Comparison of ENCODE assay signal across 9 mouse cellular contexts in genomic region chr5:110232346-110232745, GRCm38 (mm10). TPM values are rescaled to one million over a fixed set of nuclear protein-coding genes. Genes with fewer than 3 reads are reported as not detected.
DNase-seq lines count a peak whose midpoint lies in the region; ATAC-seq and TF ChIP-seq lines count a peak whose summit lies in the region.
"Had no signal": no experiment of that assay in that cellular context is flagged by ENCODE, and none has a peak within 500 bp of the region (broad histone marks: within the 10 kb centered on the region; RNA-seq: fewer than 3 reads in every experiment).

No protein-coding gene starts in this region.

- H3K4me3 ChIP-seq in hindbrain, embryonic 12.5 days = no peak overlapping the region
- no peak overlapping the region for H3K4me3 ChIP-seq in hindbrain, postnatal 0 days (ENCODE audit: low read length)
- H3K4me3 ChIP-seq in CH12.LX (replicated peaks in 1 of 3; ENCODE audit: low read depth in 2 of 3, low read length in 2 of 3, poor library complexity in 1 of 3) = peak overlapping the region; percentile 93 to 98 (median 94)
- H3K4me3 ChIP-seq in embryonic facial prominence, embryonic 13.5 days = no peak overlapping the region; the same call in 1 of the 2 replicates

- dilution Hi-C loops in CH12.LX (cut with MboI; ENCODE audit: extremely low pct_ligation_motif_present, extremely low pct_unique_long_range_greater_than_20kb, low sequenced_read_pairs) = no loop called here

- H3K9ac ChIP-seq in hindbrain, embryonic 12.5 days = no peak overlapping the region
- H3K9ac ChIP-seq in hindbrain, postnatal 0 days (replicated peaks; ENCODE audit: low read length) = no peak overlapping the region
- peak overlapping the region; percentile 77; the same call in 1 of the 2 replicates for H3K9ac ChIP-seq in CH12.LX (ENCODE audit: insufficient read depth, low read depth)
- no peak overlapping the region for H3K9ac ChIP-seq in embryonic facial prominence, embryonic 13.5 days

- peaks cover 20% of the 10 kb centered on the region for H3K4me1 ChIP-seq in hindbrain, embryonic 12.5 days
- peaks cover 16% of the 10 kb centered on the region; the same call in 1 of the 2 replicates for H3K4me1 ChIP-seq in hindbrain, postnatal 0 days (ENCODE audit: insufficient read depth, low read length)
- H3K4me1 ChIP-seq in CH12.LX (ENCODE audit: control insufficient read depth in 1 of 2, insufficient read depth in 2 of 2) = peaks cover 6 to 29% of the 10 kb centered on the region in 2 experiments
- peaks cover 22% of the 10 kb centered on the region for H3K4me1 ChIP-seq in embryonic facial prominence, embryonic 13.5 days

- 87% methylated on average over 6 of the region's 6 CpGs for WGBS in hindbrain, embryonic 12.5 days
- WGBS in hindbrain, postnatal 0 days = 83% methylated on average over 6 of the region's 6 CpGs
- WGBS in embryonic facial prominence, embryonic 13.5 days = 87% methylated on average over 6 of the region's 6 CpGs

- no peak for TF ChIP-seq POLR2A in CH12.LX (IDR thresholded peaks at IDR 0.05; ENCODE audit: low read depth, low read length)

- no peak for DNase-seq in hindbrain, postnatal 0 days (ENCODE audit: low spot score)
- DNase-seq in CH12.LX (ENCODE audit: extremely low read depth) = peak; percentile 50
- peak; percentile 18 for DNase-seq in lung, postnatal 36 days
- DNase-seq in frontal cortex, postnatal 25 days (ENCODE audit: low spot score in 2 of 2) = no peak
- DNase-seq in urinary bladder, postnatal 4 days (ENCODE audit: low spot score in 2 of 2) = no peak
- no peak for DNase-seq in right cerebral cortex, adult 2 months (ENCODE audit: low spot score in 2 of 2)
- DNase-seq: kidney, adult 11 months had no signal

- no peaks in the 10 kb centered on the region for H3K27me3 ChIP-seq in hindbrain, embryonic 12.5 days
- H3K27me3 ChIP-seq in hindbrain, postnatal 0 days (ENCODE audit: insufficient read depth, low read length) = no peaks in the 10 kb centered on the region
- no peaks in the 10 kb centered on the region for H3K27me3 ChIP-seq in CH12.LX (replicated peaks)
- H3K27me3 ChIP-seq in embryonic facial prominence, embryonic 13.5 days = no peaks in the 10 kb centered on the region

- ATAC-seq in hindbrain, embryonic 12.5 days (ENCODE audit: low FRiP score) = no peak
- ATAC-seq in hindbrain, postnatal 0 days = no peak
- no peak for ATAC-seq in embryonic facial prominence, embryonic 13.5 days (ENCODE audit: insufficient number of reproducible peaks, insufficient read depth, low FRiP score, low TSS enrichment, low read depth)

- peak overlapping the region; percentile 62; the same call in 1 of the 2 replicates for H3K4me2 ChIP-seq in hindbrain, embryonic 12.5 days (replicated peaks)
- H3K4me2 ChIP-seq in hindbrain, postnatal 0 days (ENCODE audit: low read depth, low read length) = no peak overlapping the region
- H3K4me2 ChIP-seq in CH12.LX (ENCODE audit: insufficient read depth, low read depth, poor library complexity, severe bottlenecking) = peak overlapping the region; percentile 91
- peak overlapping the region; percentile 76 for H3K4me2 ChIP-seq in embryonic facial prominence, embryonic 13.5 days

- peaks cover 30% of the 10 kb centered on the region for H3K79me2 ChIP-seq in CH12.LX (replicated peaks; ENCODE audit: control insufficient read depth, extremely low read depth, insufficient read depth, poor library complexity, severe bottlenecking)

- TF ChIP-seq CTCF in hindbrain, postnatal 0 days (IDR thresholded peaks at IDR 0.05; ENCODE audit: low read depth) = no peak
- TF ChIP-seq CTCF in CH12.LX (conservative IDR thresholded peaks at IDR 0.05 in 1 of 2, IDR thresholded peaks at IDR 0.05 in 1 of 2; ENCODE audit: low read depth in 2 of 2, low read length in 2 of 2) = no peak

- H3K27ac ChIP-seq in hindbrain, embryonic 12.5 days = no peak overlapping the region
- H3K27ac ChIP-seq in hindbrain, postnatal 0 days = no peak overlapping the region
- peak overlapping the region; percentile 55; the same call in 1 of the 2 replicates for H3K27ac ChIP-seq in CH12.LX (ENCODE audit: insufficient read depth, low read depth)
- H3K27ac ChIP-seq in embryonic facial prominence, embryonic 13.5 days = no peak overlapping the region

- peaks cover 23% of the 10 kb centered on the region for H3K36me3 ChIP-seq in hindbrain, embryonic 12.5 days
- H3K36me3 ChIP-seq in hindbrain, postnatal 0 days (ENCODE audit: insufficient read depth, low read length) = peaks cover 23% of the 10 kb centered on the region; the same call in 1 of the 2 replicates
- H3K36me3 ChIP-seq in CH12.LX (replicated peaks in 1 of 2; ENCODE audit: control insufficient read depth in 1 of 2, insufficient read depth in 1 of 2, low read length in 1 of 2) = peaks cover 16 to 37% of the 10 kb centered on the region in 2 experiments
- peaks cover 33% of the 10 kb centered on the region for H3K36me3 ChIP-seq in embryonic facial prominence, embryonic 13.5 days

- in situ Hi-C loops in CH12.LX (cut with MboI; ENCODE audit: low pct_ligation_motif_present, low pct_unique_long_range_greater_than_20kb, low sequenced_read_pairs) = no loop called here

- TF ChIP-seq EP300 in CH12.LX (IDR thresholded peaks at IDR 0.05; ENCODE audit: low read length) = peak; percentile 75

- no peak for TF ChIP-seq RAD21 in CH12.LX (IDR thresholded peaks at IDR 0.05; ENCODE audit: low read depth, low read length)

- H3K9me3 ChIP-seq in hindbrain, embryonic 12.5 days (replicated peaks) = no peaks in the 10 kb centered on the region
- no peaks in the 10 kb centered on the region for H3K9me3 ChIP-seq in hindbrain, postnatal 0 days (ENCODE audit: low read length)
- no peaks in the 10 kb centered on the region for H3K9me3 ChIP-seq in CH12.LX (replicated peaks; ENCODE audit: low read length)
- H3K9me3 ChIP-seq in embryonic facial prominence, embryonic 13.5 days = no peaks in the 10 kb centered on the region

TF ChIP-seq in CH12.LX, 34 proteins besides CTCF, POLR2A, EP300 and RAD21 (continues in another document):
- TF ChIP-seq PAX5 (IDR thresholded peaks at IDR 0.05; ENCODE audit: low read length) (no peak), ELF1 (IDR thresholded peaks at IDR 0.05; ENCODE audit: low read depth, low read length) (peak; percentile 30; the same call in 1 of the 2 replicates), MAX (IDR thresholded peaks at IDR 0.05; ENCODE audit: low read length) (peak; percentile 48; the same call in 1 of the 2 replicates), NELFE (IDR thresholded peaks at IDR 0.05; ENCODE audit: low read depth, low read length) (no peak), TBP (conservative IDR thresholded peaks at IDR 0.05; ENCODE audit: low read depth, low read length) (no peak), NRF1 (IDR thresholded peaks at IDR 0.05; ENCODE audit: low read depth, low read length) (no peak), JUND (conservative IDR thresholded peaks at IDR 0.05; ENCODE audit: low read depth, low read length) (no peak), POLR2AphosphoS2 (IDR thresholded peaks at IDR 0.05; ENCODE audit: low read depth, low read length) (no peak), HCFC1 (IDR thresholded peaks at IDR 0.05; ENCODE audit: low read depth, low read length) (no peak)

RNA-seq across cellular contexts. Expression of gene Ankle2, which starts 1.5 kb away (rescaled TPM):
- polyA plus RNA-seq in hindbrain, embryonic 12.5 days (2016; fragmentation: Nextera tagmentation; extraction: Ambion mirVana) = 36.7 and 38.6 TPM in 2 replicates
- 21.2 and 25.0 TPM in 2 replicates for total RNA-seq in hindbrain, postnatal 0 days (2014; rRNA removed)
- polyA plus RNA-seq in hindbrain, postnatal 0 days (2015; fragmentation: Nextera tagmentation; extraction: Ambion mirVana) = 19.6 and 20.5 TPM in 2 replicates
- total RNA-seq in CH12.LX (2012; rRNA removed) = 30.8 and 33.2 TPM in 2 replicates
- 35.3 and 40.5 TPM in 2 replicates for total RNA-seq in CH12.LX (2014; rRNA removed)
- 35.7 and 37.1 TPM in 2 replicates for polyA plus RNA-seq in CH12.LX (2012; ENCODE audit: insufficient read length, low read depth)
- polyA plus RNA-seq in embryonic facial prominence, embryonic 13.5 days (2015; fragmentation: Nextera tagmentation; extraction: Ambion mirVana) = 29.4 and 30.0 TPM in 2 replicates

RNA-seq across cellular contexts. Expression of gene Pgam5, which starts 37.4 kb away (rescaled TPM):
- polyA plus RNA-seq in hindbrain, embryonic 12.5 days (2016; fragmentation: Nextera tagmentation; extraction: Ambion mirVana) = 77.5 and 81.0 TPM in 2 replicates
- 117 and 129 TPM in 2 replicates for total RNA-seq in hindbrain, postnatal 0 days (2014; rRNA removed)
- 95.4 and 106 TPM in 2 replicates for polyA plus RNA-seq in hindbrain, postnatal 0 days (2015; fragmentation: Nextera tagmentation; extraction: Ambion mirVana)
- 62.8 and 70.0 TPM in 2 replicates for total RNA-seq in CH12.LX (2012; rRNA removed)
- 127 and 128 TPM in 2 replicates for total RNA-seq in CH12.LX (2014; rRNA removed)
- 57.1 and 64.8 TPM in 2 replicates for polyA plus RNA-seq in CH12.LX (2012; ENCODE audit: insufficient read length, low read depth)
- 65.6 and 67.2 TPM in 2 replicates for polyA plus RNA-seq in embryonic facial prominence, embryonic 13.5 days (2015; fragmentation: Nextera tagmentation; extraction: Ambion mirVana)

RNA-seq across cellular contexts. Expression of gene Pxmp2, which starts 53.6 kb away (rescaled TPM):
- 7.4 and 9.5 TPM in 2 replicates for polyA plus RNA-seq in hindbrain, embryonic 12.5 days (2016; fragmentation: Nextera tagmentation; extraction: Ambion mirVana)
- total RNA-seq in hindbrain, postnatal 0 days (2014; rRNA removed) = 14.3 and 17.0 TPM in 2 replicates
- 19.5 and 20.8 TPM in 2 replicates for polyA plus RNA-seq in hindbrain, postnatal 0 days (2015; fragmentation: Nextera tagmentation; extraction: Ambion mirVana)
- total RNA-seq in CH12.LX (2012; rRNA removed) (4.6 and 5.4 TPM in 2 replicates), CH12.LX (2014; rRNA removed) (4.5 and 4.7 TPM in 2 replicates)
- 3.5 and 3.9 TPM in 2 replicates for polyA plus RNA-seq in CH12.LX (2012; ENCODE audit: insufficient read length, low read depth)
- 8.1 and 11.0 TPM in 2 replicates for polyA plus RNA-seq in embryonic facial prominence, embryonic 13.5 days (2015; fragmentation: Nextera tagmentation; extraction: Ambion mirVana)

RNA-seq across cellular contexts. Expression of gene Pole, which starts 53.8 kb away (rescaled TPM):
- polyA plus RNA-seq in hindbrain, embryonic 12.5 days (2016; fragmentation: Nextera tagmentation; extraction: Ambion mirVana) = 18.7 and 21.8 TPM in 2 replicates
- total RNA-seq in hindbrain, postnatal 0 days (2014; rRNA removed) = 15.8 and 17.1 TPM in 2 replicates
- polyA plus RNA-seq in hindbrain, postnatal 0 days (2015; fragmentation: Nextera tagmentation; extraction: Ambion mirVana) = 4.8 and 6.5 TPM in 2 replicates
- total RNA-seq in CH12.LX (2012; rRNA removed) (50.7 and 55.0 TPM in 2 replicates), CH12.LX (2014; rRNA removed) (45.6 and 46.0 TPM in 2 replicates)
- 56.4 and 60.2 TPM in 2 replicates for polyA plus RNA-seq in CH12.LX (2012; ENCODE audit: insufficient read length, low read depth)
- polyA plus RNA-seq in embryonic facial prominence, embryonic 13.5 days (2015; fragmentation: Nextera tagmentation; extraction: Ambion mirVana) = 32.6 and 35.5 TPM in 2 replicates

RNA-seq across cellular contexts. Expression of gene Golga3, which starts 55.8 kb away (rescaled TPM):
- polyA plus RNA-seq in hindbrain, embryonic 12.5 days (2016; fragmentation: Nextera tagmentation; extraction: Ambion mirVana) = 29.1 and 30.7 TPM in 2 replicates
- 13.9 and 15.9 TPM in 2 replicates for total RNA-seq in hindbrain, postnatal 0 days (2014; rRNA removed)
- 17.2 and 18.0 TPM in 2 replicates for polyA plus RNA-seq in hindbrain, postnatal 0 days (2015; fragmentation: Nextera tagmentation; extraction: Ambion mirVana)
- total RNA-seq in CH12.LX (2012; rRNA removed) = 15.0 and 15.7 TPM in 2 replicates
- 10.0 and 10.8 TPM in 2 replicates for total RNA-seq in CH12.LX (2014; rRNA removed)
- 18.0 and 18.2 TPM in 2 replicates for polyA plus RNA-seq in CH12.LX (2012; ENCODE audit: insufficient read length, low read depth)
- 25.3 and 25.4 TPM in 2 replicates for polyA plus RNA-seq in embryonic facial prominence, embryonic 13.5 days (2015; fragmentation: Nextera tagmentation; extraction: Ambion mirVana)

Comparison
In these comparisons a context has a peak if more than half of its experiments do, and no peak if none do; other contexts are left out.
1. H3K4me3 ChIP-seq: peak in CH12.LX (3 of 3); none in hindbrain, embryonic 12.5 days (single experiment), hindbrain, postnatal 0 days (single experiment) and embryonic facial prominence, embryonic 13.5 days (single experiment).
2. DNase-seq: peak in CH12.LX (single experiment) and lung, postnatal 36 days (single experiment); none in hindbrain, postnatal 0 days (single experiment), frontal cortex, postnatal 25 days (0 of 2), urinary bladder, postnatal 4 days (0 of 2) and right cerebral cortex, adult 2 months (0 of 2).